Mouse (Mus musculus) MEL (cell line): Measurements from ENCODE around the gene Spaca3. TPM values are rescaled to one million over a fixed set of nuclear protein-coding genes. Genes with fewer than 3 reads are reported as not detected.

Experiments used
- DNase-seq: peaks from one replicate; pipeline ENCODE4 v3.0.0; 2011; ENCODE audit warnings: low read depth, low spot score
- H3K27ac ChIP-seq: 2 replicates; pipeline ENCODE4 v1.5.1; 2012; ENCODE audit warnings: low read depth, mild to moderate bottlenecking, control low read depth, low read length, moderate library complexity; ENCODE audit not compliant: control insufficient read depth
- H3K27me3 ChIP-seq, 2 experiments: fragments of 150-350 bp in 1 of 2; sonication (generic) in 1 of 2; 2 replicates each; pipeline ENCODE4 v1.6.1; 2012; ENCODE audit warnings: low read length in 2 of 2, mild to moderate bottlenecking in 2 of 2, improper control_type of control experiment in 1 of 2, moderate library complexity in 1 of 2; ENCODE audit not compliant: insufficient read depth in 2 of 2, control insufficient read depth in 1 of 2
- H3K36me3 ChIP-seq, 2 experiments: 2 replicates each; pipeline ENCODE4 v1.6.1; 2012 to 2014; ENCODE audit warnings: low read length in 2 of 2, improper control_type of control experiment in 1 of 2, inconsistent platforms in 1 of 2, mild to moderate bottlenecking in 1 of 2; ENCODE audit not compliant: insufficient read depth in 2 of 2, control insufficient read depth in 1 of 2
- H3K4me1 ChIP-seq, 2 experiments: fragments of 150-350 bp in 1 of 2; sonication (generic) in 1 of 2; 2 replicates each; pipeline ENCODE4 v1.6.1; 2012; ENCODE audit warnings: low read length in 2 of 2, improper control_type of control experiment in 1 of 2, mild to moderate bottlenecking in 1 of 2; ENCODE audit not compliant: insufficient read depth in 2 of 2, control insufficient read depth in 1 of 2
- H3K4me3 ChIP-seq, 2 experiments: fragments of 150-350 bp in 1 of 2; sonication (generic) in 1 of 2; 2 replicates each; pipeline ENCODE4 v1.5.1; 2012; ENCODE audit warnings: low read depth in 2 of 2, low read length in 2 of 2, mild to moderate bottlenecking in 2 of 2, moderate library complexity in 2 of 2, control low read depth in 1 of 2, improper control_type of control experiment in 1 of 2; ENCODE audit not compliant: control insufficient read depth in 1 of 2, insufficient read depth in 1 of 2
- H3K79me2 ChIP-seq: 2 replicates; pipeline ENCODE4 v1.6.1; 2012; ENCODE audit warnings: mild to moderate bottlenecking, low read length, moderate library complexity; ENCODE audit not compliant: control insufficient read depth, poor library complexity, insufficient read depth
- H3K9ac ChIP-seq: 2 replicates; pipeline ENCODE4 v1.6.1; 2012; ENCODE audit warnings: low read depth, mild to moderate bottlenecking, control low read depth, low read length, moderate library complexity; ENCODE audit not compliant: control insufficient read depth, poor library complexity, severe bottlenecking
- H3K9me3 ChIP-seq: fragments of 150-350 bp; sonication (generic); replicated peaks from 2 replicates; pipeline ENCODE4 v1.6.1; 2012; ENCODE audit warnings: mild to moderate bottlenecking, low read length, improper control_type of control experiment, moderate library complexity; ENCODE audit not compliant: insufficient read depth
- BHLHE40 ChIP-seq: IDR thresholded peaks from 2 replicates; pipeline ENCODE4 v1.6.1; 2012; ENCODE audit warnings: low read depth, mild to moderate bottlenecking, inconsistent platforms, low read length, improper control_type of control experiment, borderline replicate concordance
- CHD2 ChIP-seq: IDR thresholded peaks from 2 replicates; pipeline ENCODE4 v1.6.1; 2011; ENCODE audit warnings: low read length, improper control_type of control experiment
- CTCF ChIP-seq, 3 experiments: IDR thresholded peaks in 2 of 3; conservative IDR thresholded peaks in 1 of 3; 2 replicates each; pipeline ENCODE4 v1.5.1; 2011 to 2012; ENCODE audit warnings: low read length in 3 of 3, low read depth in 2 of 3, mild to moderate bottlenecking in 2 of 3, improper control_type of control experiment in 1 of 3, inconsistent platforms in 1 of 3, mixed read lengths in 1 of 3, moderate library complexity in 1 of 3; ENCODE audit not compliant: control insufficient read depth in 1 of 3, insufficient read depth in 1 of 3, poor library complexity in 1 of 3, severe bottlenecking in 1 of 3
- ELF1 ChIP-seq: IDR thresholded peaks from 2 replicates; pipeline ENCODE4 v1.6.1; 2014; ENCODE audit warnings: low read depth, mild to moderate bottlenecking, inconsistent platforms, low read length, improper control_type of control experiment, moderate library complexity
- EP300 ChIP-seq, 2 experiments: IDR thresholded peaks; 2 replicates each; pipeline ENCODE4 v1.6.1; 2011; ENCODE audit warnings: improper control_type of control experiment in 2 of 2, low read length in 2 of 2, low read depth in 1 of 2, mild to moderate bottlenecking in 1 of 2
- ETS1 ChIP-seq: IDR thresholded peaks from 2 replicates; pipeline ENCODE4 v1.6.1; 2012; ENCODE audit warnings: low read depth, mild to moderate bottlenecking, inconsistent platforms, low read length, improper control_type of control experiment, moderate library complexity
- GABPA ChIP-seq: IDR thresholded peaks from 2 replicates; pipeline ENCODE4 v1.6.1; 2012; ENCODE audit warnings: low read depth, mild to moderate bottlenecking, inconsistent platforms, low read length, improper control_type of control experiment, moderate library complexity
- GATA1 ChIP-seq: IDR thresholded peaks from 2 replicates; pipeline ENCODE4 v1.6.1; 2011; ENCODE audit warnings: low read depth, low read length, improper control_type of control experiment
- KAT2A ChIP-seq: conservative IDR thresholded peaks from 2 replicates; pipeline ENCODE4 v1.6.1; 2012; ENCODE audit warnings: low read depth, low read length, improper control_type of control experiment, inconsistent platforms
- MYB ChIP-seq: IDR thresholded peaks from 2 replicates; pipeline ENCODE4 v1.6.1; 2011; ENCODE audit warnings: mild to moderate bottlenecking, low read depth, low read length, improper control_type of control experiment
- MYC ChIP-seq: IDR thresholded peaks from 2 replicates; pipeline ENCODE4 v1.6.1; 2011; ENCODE audit warnings: low read depth, mild to moderate bottlenecking, low read length, improper control_type of control experiment, moderate library complexity
- NRF1 ChIP-seq: IDR thresholded peaks from 2 replicates; pipeline ENCODE4 v1.6.1; 2014; ENCODE audit warnings: low read depth, mild to moderate bottlenecking, inconsistent platforms, low read length, improper control_type of control experiment, moderate library complexity; ENCODE audit not compliant: poor library complexity, insufficient read depth, severe bottlenecking
- POLR2A ChIP-seq, 2 experiments: IDR thresholded peaks; 2 replicates each; pipeline ENCODE4 v1.6.1; 2011 to 2012; ENCODE audit warnings: low read length in 2 of 2, mild to moderate bottlenecking in 2 of 2, control low read depth in 1 of 2, improper control_type of control experiment in 1 of 2, low read depth in 1 of 2, moderate library complexity in 1 of 2; ENCODE audit not compliant: control insufficient read depth in 1 of 2, insufficient read depth in 1 of 2, poor library complexity in 1 of 2
- POLR2AphosphoS2 ChIP-seq: IDR thresholded peaks from 2 replicates; pipeline ENCODE4 v1.6.1; 2011; ENCODE audit warnings: low read length, improper control_type of control experiment
- POLR2AphosphoS5 ChIP-seq: IDR thresholded peaks from 2 replicates; pipeline ENCODE4 v1.6.1; 2012; ENCODE audit warnings: low read depth, borderline replicate concordance, mild to moderate bottlenecking, inconsistent platforms, low read length, moderate library complexity, mixed read lengths
- RCOR1 ChIP-seq: IDR thresholded peaks from 2 replicates; pipeline ENCODE4 v1.6.1; 2012; ENCODE audit warnings: low read depth, mild to moderate bottlenecking, inconsistent platforms, low read length, improper control_type of control experiment
- TAL1 ChIP-seq: IDR thresholded peaks from 2 replicates; pipeline ENCODE4 v1.6.1; 2012; ENCODE audit warnings: mild to moderate bottlenecking, inconsistent platforms, low read length, moderate library complexity, mixed read lengths
- TCF12 ChIP-seq: IDR thresholded peaks from 2 replicates; pipeline ENCODE4 v1.6.1; 2014; ENCODE audit warnings: low read depth, mild to moderate bottlenecking, inconsistent platforms, low read length, improper control_type of control experiment, moderate library complexity
- UBTF ChIP-seq: IDR thresholded peaks from 2 replicates; pipeline ENCODE4 v1.6.1; 2012; ENCODE audit warnings: low read depth, mild to moderate bottlenecking, inconsistent platforms, low read length, improper control_type of control experiment, moderate library complexity, borderline replicate concordance; ENCODE audit not compliant: insufficient read depth
- USF2 ChIP-seq, 2 experiments: IDR thresholded peaks; 2 replicates each; pipeline ENCODE4 v1.6.1; 2011 to 2012; ENCODE audit warnings: improper control_type of control experiment in 2 of 2, low read length in 2 of 2, borderline replicate concordance in 1 of 2, inconsistent platforms in 1 of 2, low read depth in 1 of 2, mild to moderate bottlenecking in 1 of 2; ENCODE audit not compliant: insufficient read depth in 1 of 2
- ZKSCAN1 ChIP-seq: IDR thresholded peaks from 2 replicates; pipeline ENCODE4 v1.6.1; 2012; ENCODE audit warnings: low read depth, mild to moderate bottlenecking, inconsistent platforms, low read length, improper control_type of control experiment, moderate library complexity
- ZNF384 ChIP-seq: IDR thresholded peaks from 2 replicates; pipeline ENCODE4 v1.6.1; 2012; ENCODE audit warnings: low read depth, mild to moderate bottlenecking, inconsistent platforms, low read length, improper control_type of control experiment
- polyA plus RNA-seq, 2 experiments: library from polyadenylated mRNA; stranded (reverse) in 1 of 2; unstranded in 1 of 2; fragments of >175 nt in 1 of 2; fragments of >200 nt in 1 of 2; gene quantifications; 2 replicates each; pipeline versions ENCODE4 v1.2.1 to v1.2.4; 2012; ENCODE audit warnings: low replicate concordance in 2 of 2, low read depth in 1 of 2; ENCODE audit not compliant: insufficient read length in 2 of 2, insufficient read depth in 1 of 2, missing spikeins in 1 of 2
- total RNA-seq: library from RNA; depleted of rRNA; stranded (reverse); fragments of 300-350 nt; gene quantifications from 2 replicates; pipeline ENCODE4 v1.2.3, GENCODE M21; 2012

Spaca3 gene
- total and polyA plus RNA-seq, 3 experiments = not detected

- Histone ChIP-seq H3K4me1 (peaks cover 2 to 8% of the 10 kb centered on the region in 2 experiments; a peak in 3 of 4 replicates), H3K27ac (no peak overlapping the region), H3K9me3 (no peaks in the 10 kb centered on the region), H3K79me2 (no peaks in the 10 kb centered on the region), H3K9ac (no peak overlapping the region), H3K4me3 (no peak overlapping the region), H3K36me3 (peaks cover 0 to 4% of the 10 kb centered on the region in 2 experiments; a peak in 1 of 4 replicates), H3K27me3 (peaks cover 2 to 4% of the 10 kb centered on the region in 2 experiments; a peak in 3 of 4 replicates)
- DNase-seq = peak; percentile 44
- TF ChIP-seq MYB (no peak), RCOR1 (peak; percentile 46; the same call in 1 of the 2 replicates), NRF1 (no peak), POLR2AphosphoS5 (no peak), ZKSCAN1 (no peak), USF2 (IDR thresholded peaks at IDR 0.05; ENCODE audit: borderline replicate concordance in 1 of 2, insufficient read depth in 1 of 2, low read depth in 1 of 2, low read length in 2 of 2) (no peak), BHLHE40 (no peak), MYC (no peak), CHD2 (no peak), TCF12 (peak; percentile 77), EP300 (IDR thresholded peaks at IDR 0.05; ENCODE audit: low read depth in 1 of 2, low read length in 2 of 2) (peak; percentile 42 to 75; a peak in 3 of 4 replicates), POLR2AphosphoS2 (no peak), KAT2A (no peak), UBTF (no peak), TAL1 (peak; percentile 62), ETS1 (0 out of 2 replicates have a peak, but pooled peaks have one; percentile 26), POLR2A (IDR thresholded peaks at IDR 0.05; ENCODE audit: control insufficient read depth in 1 of 2, insufficient read depth in 1 of 2, low read depth in 1 of 2, low read length in 2 of 2, poor library complexity in 1 of 2) (no peak), GABPA (no peak), ELF1 (no peak), GATA1 (peak; percentile 64), CTCF (IDR thresholded peaks at IDR 0.05 in 2 of 3, conservative IDR thresholded peaks at IDR 0.05 in 1 of 3; ENCODE audit: control insufficient read depth in 1 of 3, insufficient read depth in 1 of 3, low read depth in 2 of 3, low read length in 3 of 3, poor library complexity in 1 of 3, severe bottlenecking in 1 of 3) (no peak), ZNF384 (no peak)
Measured at GRCm38 (mm10) chr11:80843435-80843834, 14.7 kb upstream of the Spaca3 start.
